Comparison of ENCODE assay signal across 8 mouse cellular contexts in genomic region chr11:76178726-76179494, GRCm38 (mm10). TPM values are rescaled to one million over a fixed set of nuclear protein-coding genes. Genes with fewer than 3 reads are reported as not detected.
A peak's percentile ranks its signal among the peaks of the same experiment; 100 is the strongest.
DNase-seq lines count a peak whose midpoint lies in the region; ATAC-seq and TF ChIP-seq lines count a peak whose summit lies in the region.

No protein-coding gene starts in this region.

- H3K27ac ChIP-seq in forebrain, embryonic 11.5 days (ENCODE audit: low read depth, low read length) = peak overlapping the region; percentile 25; the same call in 1 of the 2 replicates
- H3K27ac ChIP-seq in hindbrain, postnatal 0 days = peak overlapping the region; percentile 89
- peak overlapping the region; percentile 85 for H3K27ac ChIP-seq in midbrain, embryonic 10.5 days (replicated peaks)

- intact Hi-C loops in left cerebral cortex, postnatal 36 days (cut with DNase I) = no loop called here

- H3K4me1 ChIP-seq in forebrain, embryonic 11.5 days (replicated peaks; ENCODE audit: control insufficient read depth, insufficient read depth, low read length) = 0 out of 2 replicates have a peak, but pooled peaks cover 2% of the 10 kb centered on the region
- no peaks in the 10 kb centered on the region for H3K4me1 ChIP-seq in hindbrain, postnatal 0 days (ENCODE audit: insufficient read depth, low read length)
- H3K4me1 ChIP-seq in midbrain, embryonic 10.5 days = peaks cover 19% of the 10 kb centered on the region

- H3K36me3 ChIP-seq in forebrain, embryonic 11.5 days (ENCODE audit: control insufficient read depth, insufficient read depth, low read length) = no peaks in the 10 kb centered on the region; the same call in 1 of the 2 replicates
- H3K36me3 ChIP-seq in hindbrain, postnatal 0 days (ENCODE audit: insufficient read depth, low read length) = 0 out of 2 replicates have a peak, but pooled peaks cover 2% of the 10 kb centered on the region
- peaks cover 3% of the 10 kb centered on the region for H3K36me3 ChIP-seq in midbrain, embryonic 10.5 days
- H3K36me3 ChIP-seq in splenic B cell, adult 2 months (ENCODE audit: control insufficient read depth, insufficient read depth, low read length, poor library complexity, severe bottlenecking) = no peaks in the 10 kb centered on the region

- TF ChIP-seq POLR2A in brain, embryonic 14.5 days (IDR thresholded peaks at IDR 0.05; ENCODE audit: borderline replicate concordance, extremely low read depth, insufficient read depth, insufficient read length, poor library complexity, severe bottlenecking) = no peak

- TF ChIP-seq CTCF in brain, embryonic 14.5 days (IDR thresholded peaks at IDR 0.05; ENCODE audit: borderline replicate concordance, extremely low read depth, insufficient read depth, insufficient read length) = no peak
- TF ChIP-seq CTCF in hindbrain, postnatal 0 days (IDR thresholded peaks at IDR 0.05; ENCODE audit: low read depth) = no peak

- peak; percentile 70; the same call in 1 of the 2 replicates for ATAC-seq in cerebellum, adult (ENCODE audit: insufficient number of reproducible peaks, low FRiP score, low TSS enrichment)
- ATAC-seq in forebrain, embryonic 11.5 days (replicated peaks; ENCODE audit: low FRiP score) = peak; percentile 55
- ATAC-seq in hindbrain, postnatal 0 days = peak; percentile 81

- WGBS in forebrain, embryonic 11.5 days = 3% methylated on average over 28 of the region's 28 CpGs
- 2% methylated on average over 28 of the region's 28 CpGs for WGBS in hindbrain, postnatal 0 days
- 2% methylated on average over 28 of the region's 28 CpGs for WGBS in midbrain, embryonic 10.5 days

- H3K4me2 ChIP-seq in forebrain, embryonic 11.5 days (ENCODE audit: low read depth, low read length, severe bottlenecking) = peak overlapping the region; percentile 95
- H3K4me2 ChIP-seq in hindbrain, postnatal 0 days (ENCODE audit: low read depth, low read length) = peak overlapping the region; percentile 91

- H3K27me3 ChIP-seq in forebrain, embryonic 11.5 days (ENCODE audit: control insufficient read depth, insufficient read depth, low read length) = no peaks in the 10 kb centered on the region
- no peaks in the 10 kb centered on the region for H3K27me3 ChIP-seq in hindbrain, postnatal 0 days (ENCODE audit: insufficient read depth, low read length)
- no peaks in the 10 kb centered on the region for H3K27me3 ChIP-seq in midbrain, embryonic 10.5 days (ENCODE audit: low read depth, poor library complexity, severe bottlenecking)
- H3K27me3 ChIP-seq in splenic B cell, adult 2 months (ENCODE audit: control insufficient read depth, insufficient read depth, low read length, poor library complexity, severe bottlenecking) = no peaks in the 10 kb centered on the region

- no peak for DNase-seq in cerebellum, adult 8-10 months
- peak; percentile 74 for DNase-seq in brain, embryonic 14.5 days (ENCODE audit: low read depth)
- DNase-seq in forebrain, embryonic 11.5 days (ENCODE audit: low spot score) = peak; percentile 55
- DNase-seq in hindbrain, postnatal 0 days (ENCODE audit: low spot score) = peak; percentile 81
- peak; percentile 47 to 60 for DNase-seq in left cerebral cortex, postnatal 36 days (ENCODE audit: low spot score in 2 of 2)
- peak; percentile 28 for DNase-seq in midbrain, embryonic 10.5 days (ENCODE audit: low spot score)
- DNase-seq in splenic B cell, adult 2 months (ENCODE audit: low read depth, low spot score) = peak; percentile 12

- peak overlapping the region; percentile 70 for H3K9ac ChIP-seq in forebrain, embryonic 11.5 days (ENCODE audit: low read length)
- H3K9ac ChIP-seq in hindbrain, postnatal 0 days (replicated peaks; ENCODE audit: low read length) = peak overlapping the region; percentile 81

- H3K9me3 ChIP-seq in forebrain, embryonic 11.5 days (ENCODE audit: control insufficient read depth, low read length) = no peaks in the 10 kb centered on the region
- H3K9me3 ChIP-seq in hindbrain, postnatal 0 days (ENCODE audit: low read length) = no peaks in the 10 kb centered on the region
- no peaks in the 10 kb centered on the region for H3K9me3 ChIP-seq in midbrain, embryonic 10.5 days (replicated peaks)

- H3K4me3 ChIP-seq in forebrain, embryonic 11.5 days (ENCODE audit: low read depth, low read length) = peak overlapping the region; percentile 87
- peak overlapping the region; percentile 88 for H3K4me3 ChIP-seq in hindbrain, postnatal 0 days (ENCODE audit: low read length)
- peak overlapping the region; percentile 95 for H3K4me3 ChIP-seq in midbrain, embryonic 10.5 days

RNA-seq across cellular contexts. Expression of gene Vps53, which starts 0.5 kb away (rescaled TPM):
- 49.1 and 55.8 TPM in 2 replicates for polyA plus RNA-seq in brain, embryonic 14.5 days (2012; rRNA removed)
- polyA plus RNA-seq in forebrain, embryonic 11.5 days (2014; fragmentation: Nextera tagmentation; extraction: Ambion mirVana) = 41.5 and 43.6 TPM in 2 replicates
- 39.2 and 42.8 TPM in 2 replicates for total RNA-seq in hindbrain, postnatal 0 days (2014; rRNA removed)
- 58.9 and 59.0 TPM in 2 replicates for polyA plus RNA-seq in hindbrain, postnatal 0 days (2015; fragmentation: Nextera tagmentation; extraction: Ambion mirVana)
- 10 to 100 TPM; 83.2 to 88.4 TPM for total RNA-seq in left cerebral cortex, postnatal 36 days (2021)
- polyA plus RNA-seq in midbrain, embryonic 10.5 days (2016; fragmentation: Nextera tagmentation; extraction: Ambion mirVana) = 36.5 and 41.4 TPM in 2 replicates

RNA-seq across cellular contexts. Expression of gene Fam57a, which starts 0.6 kb away (rescaled TPM):
- 32.1 and 33.4 TPM in 2 replicates for polyA plus RNA-seq in brain, embryonic 14.5 days (2012; rRNA removed)
- polyA plus RNA-seq in forebrain, embryonic 11.5 days (2014; fragmentation: Nextera tagmentation; extraction: Ambion mirVana) = 34.6 and 35.1 TPM in 2 replicates
- 20.1 and 30.4 TPM in 2 replicates for total RNA-seq in hindbrain, postnatal 0 days (2014; rRNA removed)
- 16.6 and 20.0 TPM in 2 replicates for polyA plus RNA-seq in hindbrain, postnatal 0 days (2015; fragmentation: Nextera tagmentation; extraction: Ambion mirVana)
- total RNA-seq in left cerebral cortex, postnatal 36 days (2021) = 10 to 100 TPM; 15.7 to 18.4 TPM
- 32.2 and 32.4 TPM in 2 replicates for polyA plus RNA-seq in midbrain, embryonic 10.5 days (2016; fragmentation: Nextera tagmentation; extraction: Ambion mirVana)

RNA-seq across cellular contexts. Expression of gene Dbil5, which starts 38.5 kb away (rescaled TPM):
- 0.24 and 0.75 TPM in 2 replicates for polyA plus RNA-seq in brain, embryonic 14.5 days (2012; rRNA removed)
- 0.48 TPM in 1 of 2 replicates, not detected in the other for polyA plus RNA-seq in forebrain, embryonic 11.5 days (2014; fragmentation: Nextera tagmentation; extraction: Ambion mirVana)
- total RNA-seq in hindbrain, postnatal 0 days (2014; rRNA removed) = not detected in 2 replicates
- 0.34 and 0.54 TPM in 2 replicates for polyA plus RNA-seq in hindbrain, postnatal 0 days (2015; fragmentation: Nextera tagmentation; extraction: Ambion mirVana)
- total RNA-seq in left cerebral cortex, postnatal 36 days (2021) = 1 to 10 TPM; 1.0 to 1.3 TPM
- polyA plus RNA-seq in midbrain, embryonic 10.5 days (2016; fragmentation: Nextera tagmentation; extraction: Ambion mirVana) = 0.88 TPM in 1 of 2 replicates, not detected in the other

RNA-seq across cellular contexts. Expression of gene Gemin4, which starts 38.6 kb away (rescaled TPM):
- polyA plus RNA-seq in brain, embryonic 14.5 days (2012; rRNA removed) = 12.0 and 12.5 TPM in 2 replicates
- 46.2 and 52.9 TPM in 2 replicates for polyA plus RNA-seq in forebrain, embryonic 11.5 days (2014; fragmentation: Nextera tagmentation; extraction: Ambion mirVana)
- 14.8 and 17.4 TPM in 2 replicates for total RNA-seq in hindbrain, postnatal 0 days (2014; rRNA removed)
- polyA plus RNA-seq in hindbrain, postnatal 0 days (2015; fragmentation: Nextera tagmentation; extraction: Ambion mirVana) = 7.0 and 9.3 TPM in 2 replicates
- total RNA-seq in left cerebral cortex, postnatal 36 days (2021) = 1 to 10 TPM; 7.7 to 9.6 TPM
- 45.4 and 51.3 TPM in 2 replicates for polyA plus RNA-seq in midbrain, embryonic 10.5 days (2016; fragmentation: Nextera tagmentation; extraction: Ambion mirVana)

Comparison
In these comparisons a context has a peak if more than half of its experiments do, and no peak if none do; other contexts are left out.
1. H3K27ac ChIP-seq: peak in every context shown above with its lines; median percentile 89 in hindbrain, postnatal 0 days; 85 in midbrain, embryonic 10.5 days; 25 in forebrain, embryonic 11.5 days.